Mouse (Mus musculus): ENCODE measurements around the gene Ugdh. TPM values are rescaled to one million over a fixed set of nuclear protein-coding genes. Genes with fewer than 3 reads are reported as not detected.
"Not testable (repeated sequence)": the region's sequence is repeated elsewhere in the genome, so short reads cannot be mapped to it uniquely, and the experiment has no call there.

Gene Ugdh
- 93.5 and 94.4 TPM in 2 replicates for polyA plus RNA-seq (2016; fragmentation: Nextera tagmentation; extraction: Ambion mirVana)

DNA sequence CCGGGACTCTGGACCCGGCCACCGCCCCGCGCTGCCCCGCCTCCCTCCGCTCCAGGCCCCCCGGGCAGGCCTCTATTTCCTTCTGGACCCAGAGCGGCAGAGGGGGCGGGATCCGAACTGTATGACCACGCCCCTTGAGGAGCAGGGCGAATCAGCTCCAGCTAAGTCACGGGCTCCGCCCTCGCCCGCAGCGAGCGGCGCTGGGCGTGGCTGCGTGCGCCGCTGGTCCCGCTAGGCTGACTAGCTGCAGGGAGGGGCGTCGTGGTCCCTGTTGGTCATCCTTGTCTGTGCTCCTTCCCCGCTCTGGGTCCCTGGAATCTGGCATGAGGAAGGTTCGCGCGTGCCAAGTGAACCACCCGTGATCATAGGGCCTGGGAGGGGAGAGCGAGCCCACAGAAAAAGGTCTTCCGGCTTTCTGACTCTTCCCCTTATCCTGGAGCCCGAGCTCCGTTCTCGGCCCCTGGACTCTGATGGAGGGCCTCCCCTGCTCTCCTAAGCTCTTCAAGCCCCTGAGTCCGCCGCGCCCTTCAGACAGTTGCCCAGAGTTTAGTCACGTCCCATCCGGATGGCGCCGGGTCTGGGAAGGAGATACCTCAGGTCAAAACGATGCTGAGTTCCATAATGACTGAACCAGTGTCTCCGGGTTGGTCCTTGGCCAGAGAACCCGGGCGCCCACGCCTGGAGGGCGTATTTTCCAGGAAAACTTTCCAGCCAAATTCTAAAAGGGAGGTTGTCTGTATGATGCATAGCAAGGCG is at the start of gene Ugdh:
Gene Ugdh, minus strand, starts transcription at position 144 of the 756 bp plus-strand sequence.
- Histone ChIP-seq H3K27me3 (replicated peaks) (no peaks in the 10 kb centered on the region), H3K9ac (peak within 1 kb of the TSS; percentile 92), H3K27ac (ENCODE audit: poor library complexity, severe bottlenecking) (peak within 1 kb of the TSS; percentile 96), H3K36me3 (0 out of 2 replicates have a peak, but pooled peaks cover 3% of the 10 kb centered on the region), H3K4me2 (peak within 1 kb of the TSS; percentile 92), H3K4me3 (peak within 1 kb of the TSS; percentile 94), H3K9me3 (replicated peaks) (no peaks in the 10 kb centered on the region), H3K4me1 (replicated peaks) (peaks cover 46% of the 10 kb centered on the region)
- under 1% methylated on average over 50 of the region's 51 CpGs for WGBS
- peak; percentile 98 for ATAC-seq (ENCODE audit: insufficient number of reproducible peaks, low FRiP score)

DNA sequence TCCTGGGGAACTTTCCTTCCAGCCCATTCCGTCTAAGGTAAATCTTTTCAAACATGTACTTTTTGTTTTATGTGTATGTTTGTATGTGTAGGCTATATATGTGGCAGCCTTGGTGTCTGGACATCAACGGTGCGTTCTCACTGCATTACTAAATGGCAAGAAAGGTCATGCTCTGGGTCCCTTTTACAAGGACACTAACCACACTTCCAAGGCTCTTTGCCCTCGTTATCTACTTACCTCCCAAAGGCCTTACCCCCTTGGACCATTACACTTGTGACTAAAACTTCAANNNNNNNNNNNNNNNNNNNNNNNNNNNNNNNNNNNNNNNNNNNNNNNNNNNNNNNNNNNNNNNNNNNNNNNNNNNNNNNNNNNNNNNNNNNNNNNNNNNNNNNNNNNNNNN is 47.2 kb upstream of the Ugdh start:
- no peak overlapping the region for H3K4me3 ChIP-seq
- H3K4me2 ChIP-seq: no peak overlapping the region
- no peaks in the 10 kb centered on the region for H3K27me3 ChIP-seq (replicated peaks)
- peaks cover 34% of the 10 kb centered on the region for H3K4me1 ChIP-seq (replicated peaks)
- 0 out of 2 replicates have a peak, but pooled peaks cover 2% of the 10 kb centered on the region for H3K36me3 ChIP-seq
- no peak overlapping the region for H3K9ac ChIP-seq
- H3K27ac ChIP-seq (ENCODE audit: poor library complexity, severe bottlenecking): no peak overlapping the region
- 83% methylated on average over 4 of the region's 4 CpGs for WGBS
- no peak for ATAC-seq (ENCODE audit: insufficient number of reproducible peaks, low FRiP score)
- H3K9me3 ChIP-seq (replicated peaks): no peaks in the 10 kb centered on the region

DNA sequence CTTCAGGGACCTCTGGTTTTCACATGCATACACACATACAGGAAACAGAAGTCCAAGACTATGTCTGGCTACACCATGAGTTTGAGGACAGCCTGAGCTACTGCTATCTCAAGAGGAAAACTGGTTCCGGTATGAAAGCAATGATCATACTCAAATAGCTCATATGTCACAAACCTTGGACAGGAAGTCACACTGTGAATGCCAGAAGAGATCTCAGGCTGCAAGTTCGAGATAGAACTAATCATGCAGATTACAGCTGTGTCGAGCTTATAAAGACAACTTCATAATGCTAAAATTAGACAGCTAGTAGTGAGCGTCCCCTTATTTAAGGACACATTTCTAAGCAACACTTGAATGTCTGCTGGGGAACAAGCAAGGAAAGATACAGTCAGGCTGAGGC is 44.8 kb upstream of the Ugdh start:
- H3K27me3 ChIP-seq (replicated peaks): no peaks in the 10 kb centered on the region
- no peak for ATAC-seq (ENCODE audit: insufficient number of reproducible peaks, low FRiP score)
- H3K27ac ChIP-seq (ENCODE audit: poor library complexity, severe bottlenecking): peak overlapping the region; percentile 81

DNA sequence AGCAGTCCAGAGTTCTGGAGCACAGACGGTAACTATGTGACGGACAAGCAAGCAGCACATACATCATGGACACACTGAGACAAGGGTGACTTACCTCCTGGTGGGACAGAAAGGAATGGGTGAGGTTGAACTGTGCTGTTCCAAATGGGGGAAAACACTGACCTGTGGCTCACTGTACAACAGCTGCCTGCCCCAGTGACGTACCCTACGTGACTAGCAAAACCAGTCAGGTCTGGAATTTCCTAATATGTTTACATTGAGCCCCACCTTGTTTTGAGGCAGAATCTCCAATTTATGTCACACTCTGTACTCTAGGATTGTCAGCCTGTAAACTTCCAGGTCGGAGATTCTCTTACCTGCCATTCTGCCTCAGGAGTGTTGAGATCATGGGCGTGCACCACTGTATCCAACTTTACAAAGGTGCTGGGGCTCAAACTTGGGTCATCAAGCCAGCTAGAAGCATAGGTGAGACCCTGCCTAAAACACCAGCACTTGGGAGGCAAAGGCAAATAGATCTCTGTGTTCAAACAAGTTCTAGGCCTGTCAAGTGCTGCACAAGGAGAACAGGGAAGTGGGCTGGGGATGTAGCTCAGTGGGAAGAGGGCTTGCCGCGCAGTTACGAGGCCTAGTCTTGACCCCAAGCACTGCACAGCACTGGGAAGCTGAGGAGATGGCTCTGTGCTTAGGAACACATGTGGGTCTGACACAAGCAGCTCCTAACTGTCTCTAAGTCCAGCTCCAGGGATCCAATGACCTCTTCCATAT is 44.1 kb upstream of the Ugdh start:
- Histone ChIP-seq H3K4me1 (replicated peaks) (peaks cover 26% of the 10 kb centered on the region), H3K9ac (no peak overlapping the region), H3K4me3 (no peak overlapping the region), H3K27me3 (replicated peaks) (no peaks in the 10 kb centered on the region), H3K36me3 (peaks cover 2% of the 10 kb centered on the region; the same call in 1 of the 2 replicates), H3K9me3 (replicated peaks) (no peaks in the 10 kb centered on the region), H3K4me2 (no peak overlapping the region), H3K27ac (ENCODE audit: poor library complexity, severe bottlenecking) (peak overlapping the region; percentile 81)
- WGBS: 89% methylated on average over 9 of the region's 9 CpGs
- ATAC-seq (ENCODE audit: insufficient number of reproducible peaks, low FRiP score): no peak

More for the DNA sequence above, 44.8 kb upstream of the Ugdh start:
- H3K4me1 ChIP-seq (replicated peaks): peaks cover 26% of the 10 kb centered on the region
- H3K4me3 ChIP-seq: no peak overlapping the region
- peaks cover 2% of the 10 kb centered on the region; the same call in 1 of the 2 replicates for H3K36me3 ChIP-seq
- 13% methylated on average over 4 of the region's 4 CpGs for WGBS
- H3K4me2 ChIP-seq: no peak overlapping the region
- no peaks in the 10 kb centered on the region for H3K9me3 ChIP-seq (replicated peaks)
- H3K9ac ChIP-seq: no peak overlapping the region

DNA sequence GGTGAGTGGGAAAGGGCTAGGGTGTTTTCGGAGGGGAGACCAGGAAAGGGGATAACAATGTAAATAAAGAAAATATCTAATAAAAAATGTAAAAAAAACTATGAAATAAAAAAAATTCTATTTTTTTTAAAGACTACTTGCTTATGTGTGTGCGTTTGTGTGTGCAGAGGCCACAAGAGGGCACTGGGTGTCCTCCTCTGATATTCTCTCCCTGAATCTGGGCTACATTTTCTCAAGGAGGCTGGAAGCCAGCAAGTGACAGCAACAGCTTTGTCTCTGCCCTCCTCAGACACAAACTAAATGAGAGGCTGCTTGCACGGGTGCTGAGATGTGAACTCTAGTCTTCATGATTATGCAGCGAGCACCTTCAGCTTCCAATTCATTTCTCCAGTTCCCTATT is 42.5 kb upstream of the Ugdh start:
- Histone ChIP-seq H3K4me1 (replicated peaks) (peaks cover 15% of the 10 kb centered on the region), H3K27me3 (replicated peaks) (no peaks in the 10 kb centered on the region), H3K9ac (no peak overlapping the region), H3K36me3 (peaks cover 2% of the 10 kb centered on the region; the same call in 1 of the 2 replicates), H3K9me3 (replicated peaks) (no peaks in the 10 kb centered on the region), H3K27ac (ENCODE audit: poor library complexity, severe bottlenecking) (no peak overlapping the region), H3K4me3 (no peak overlapping the region), H3K4me2 (no peak overlapping the region)
- 74% methylated on average over 4 of the region's 4 CpGs for WGBS
- no peak for ATAC-seq (ENCODE audit: insufficient number of reproducible peaks, low FRiP score)

DNA sequence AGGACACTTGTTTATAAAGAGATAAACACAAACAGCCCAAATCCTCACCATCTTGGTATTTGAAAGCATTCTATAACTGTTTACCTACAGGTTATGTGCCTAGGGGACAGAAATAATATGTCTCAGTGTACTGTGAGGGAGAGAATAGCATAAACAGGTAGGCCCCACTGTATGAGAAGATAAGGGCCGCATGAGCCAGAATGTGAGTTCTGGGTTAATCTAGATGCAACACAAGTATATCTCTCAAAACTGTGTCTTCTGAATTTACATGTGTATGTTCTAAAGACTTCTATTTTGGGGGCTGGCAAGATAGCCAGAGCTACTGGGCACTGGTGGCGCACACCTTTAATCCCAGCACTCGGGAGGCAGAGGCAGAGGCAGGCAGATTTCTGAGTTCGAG is 41.0 kb upstream of the Ugdh start:
- H3K4me3 ChIP-seq; H3K9me3 ChIP-seq (replicated peaks); H3K27me3 ChIP-seq (replicated peaks); H3K27ac ChIP-seq (ENCODE audit: poor library complexity, severe bottlenecking); H3K4me2 ChIP-seq; H3K9ac ChIP-seq; H3K36me3 ChIP-seq; ATAC-seq (ENCODE audit: insufficient number of reproducible peaks, low FRiP score): not testable (repeated sequence)
- 85% methylated on average over 4 of the region's 4 CpGs for WGBS
- peaks cover 14% of the 10 kb centered on the region for H3K4me1 ChIP-seq (replicated peaks)

DNA sequence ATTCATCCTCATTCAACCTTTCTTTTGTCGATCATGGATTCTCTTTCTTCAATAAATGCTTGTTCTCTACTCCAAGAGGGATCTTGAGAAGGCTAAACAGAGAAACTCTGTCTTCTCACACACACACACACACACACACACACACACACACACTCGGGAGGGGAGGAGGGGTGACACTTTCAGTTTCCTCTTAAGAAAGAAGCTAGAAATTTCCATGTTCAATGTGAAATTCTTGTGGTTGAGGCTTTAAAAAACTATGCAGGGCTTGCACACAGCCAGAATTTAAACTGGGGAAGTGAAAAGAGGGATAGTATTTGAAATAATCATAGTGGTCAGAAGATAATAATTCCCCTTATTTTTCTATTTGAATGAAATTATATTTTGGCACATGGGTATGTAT is 40.1 kb upstream of the Ugdh start:
- 72% methylated on average over 2 of the region's 2 CpGs for WGBS
- Histone ChIP-seq H3K27me3 (replicated peaks) (no peaks in the 10 kb centered on the region), H3K4me3 (no peak overlapping the region), H3K4me1 (replicated peaks) (peaks cover 14% of the 10 kb centered on the region), H3K9me3 (replicated peaks) (no peaks in the 10 kb centered on the region), H3K36me3 (peaks cover 3% of the 10 kb centered on the region), H3K9ac (no peak overlapping the region), H3K27ac (ENCODE audit: poor library complexity, severe bottlenecking) (no peak overlapping the region), H3K4me2 (no peak overlapping the region)
- no peak for ATAC-seq (ENCODE audit: insufficient number of reproducible peaks, low FRiP score)

DNA sequence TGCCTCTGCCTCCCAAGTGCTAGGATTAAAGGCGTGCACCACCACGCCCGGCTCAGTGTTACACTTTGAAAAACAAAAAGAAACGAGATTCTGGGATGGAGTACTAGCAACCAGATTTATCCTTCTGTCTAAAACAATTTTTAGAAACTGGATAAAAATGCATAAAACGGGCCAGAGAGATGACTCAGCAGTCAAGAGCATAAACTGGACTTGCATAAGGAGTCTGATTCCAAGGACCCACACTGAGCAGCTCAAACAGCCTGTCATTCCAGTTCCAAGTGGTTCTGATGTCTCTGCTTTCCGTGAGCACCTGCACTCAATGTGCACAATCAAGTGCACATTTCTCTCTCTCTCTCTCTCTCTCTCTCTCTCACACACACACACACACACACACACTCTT is 34.0 kb upstream of the Ugdh start:
- no peaks in the 10 kb centered on the region for H3K27me3 ChIP-seq (replicated peaks)
- H3K27ac ChIP-seq (ENCODE audit: poor library complexity, severe bottlenecking): no peak overlapping the region
- H3K4me3 ChIP-seq: no peak overlapping the region
- no peak for ATAC-seq (ENCODE audit: insufficient number of reproducible peaks, low FRiP score)
- H3K4me1 ChIP-seq (replicated peaks): no peaks in the 10 kb centered on the region
- no peak overlapping the region for H3K4me2 ChIP-seq
- no peaks in the 10 kb centered on the region; the same call in 1 of the 2 replicates for H3K9me3 ChIP-seq (replicated peaks)
- H3K36me3 ChIP-seq: peaks cover 41% of the 10 kb centered on the region
- H3K9ac ChIP-seq: no peak overlapping the region
- 89% methylated on average over 6 of the region's 6 CpGs for WGBS

DNA sequence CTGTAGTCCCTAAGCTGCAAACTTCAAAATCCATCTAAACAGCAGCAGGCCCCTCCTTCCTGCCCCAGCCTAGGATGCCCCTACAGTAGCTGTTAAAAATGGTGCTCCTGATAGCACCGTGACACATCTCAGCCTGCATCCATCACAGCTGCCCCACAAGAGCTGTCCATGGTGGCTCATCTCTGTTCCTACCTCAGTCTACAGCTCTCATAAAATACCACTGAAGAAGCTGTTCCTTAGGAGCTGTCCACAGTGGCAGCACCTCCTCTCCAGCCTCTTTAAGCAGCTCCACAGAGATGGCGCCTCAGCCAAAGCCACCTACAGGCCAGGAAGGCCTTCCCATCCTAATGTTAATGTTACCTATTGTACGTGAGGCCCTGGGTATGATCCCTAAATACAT is 31.2 kb upstream of the Ugdh start:
- Histone ChIP-seq H3K4me3 (no peak overlapping the region), H3K36me3 (peaks cover 47% of the 10 kb centered on the region), H3K27ac (ENCODE audit: poor library complexity, severe bottlenecking) (no peak overlapping the region), H3K4me2 (no peak overlapping the region), H3K9ac (no peak overlapping the region), H3K4me1 (replicated peaks) (no peaks in the 10 kb centered on the region), H3K27me3 (replicated peaks) (no peaks in the 10 kb centered on the region), H3K9me3 (replicated peaks) (no peaks in the 10 kb centered on the region; the same call in 1 of the 2 replicates)
- WGBS: 58% methylated on average over 3 of the region's 3 CpGs
- no peak; the same call in 1 of the 2 replicates for ATAC-seq (ENCODE audit: insufficient number of reproducible peaks, low FRiP score)

DNA sequence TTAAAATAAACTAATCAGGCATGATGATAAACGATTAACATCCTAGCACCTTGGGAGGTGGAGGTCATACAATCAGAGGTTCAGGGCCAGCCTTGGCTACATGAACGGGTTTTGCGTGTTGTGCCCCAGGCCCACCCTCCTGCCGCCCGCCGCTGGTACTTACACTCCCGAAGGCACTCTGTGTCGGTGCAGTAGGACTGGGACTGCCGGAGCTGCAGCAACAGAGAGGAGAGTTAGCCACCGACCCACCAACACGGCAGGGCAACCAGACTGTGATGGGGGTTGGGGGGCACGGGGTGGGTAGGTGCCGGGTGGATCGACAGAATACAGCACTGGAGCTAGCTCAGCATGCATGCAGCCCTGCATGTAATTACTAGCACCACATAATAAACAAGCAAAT is 24.6 kb upstream of the Ugdh start:
- ATAC-seq (ENCODE audit: insufficient number of reproducible peaks, low FRiP score): no peak
- H3K4me1 ChIP-seq (replicated peaks): peaks cover 45% of the 10 kb centered on the region
- no peak overlapping the region for H3K27ac ChIP-seq (ENCODE audit: poor library complexity, severe bottlenecking)
- H3K9ac ChIP-seq: no peak overlapping the region
- H3K4me3 ChIP-seq: no peak overlapping the region
- 89% methylated on average over 14 of the region's 14 CpGs for WGBS
- H3K36me3 ChIP-seq: peaks cover 20% of the 10 kb centered on the region
- no peaks in the 10 kb centered on the region for H3K9me3 ChIP-seq (replicated peaks)
- no peak overlapping the region for H3K4me2 ChIP-seq
- H3K27me3 ChIP-seq (replicated peaks): no peaks in the 10 kb centered on the region

DNA sequence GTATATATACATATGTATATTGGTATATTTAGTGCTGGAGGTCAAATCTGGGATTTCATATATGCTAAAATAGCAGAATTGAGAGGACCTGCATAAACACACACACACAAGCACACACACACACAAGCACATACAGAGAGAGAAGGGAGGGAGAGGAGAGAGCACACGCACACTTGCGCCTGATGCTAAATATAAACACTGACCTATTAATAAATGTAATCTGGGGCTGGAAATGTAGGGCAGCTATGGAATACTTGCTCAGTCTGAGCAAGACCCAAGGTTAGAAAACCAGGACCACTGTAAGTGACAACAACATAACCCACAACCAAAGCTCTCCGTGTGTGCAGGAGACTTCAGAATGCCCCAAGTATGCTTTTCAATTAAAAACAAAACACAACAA is 23.7 kb upstream of the Ugdh start:
- Histone ChIP-seq H3K4me2 (no peak overlapping the region), H3K36me3 (peaks cover 13% of the 10 kb centered on the region), H3K27ac (ENCODE audit: poor library complexity, severe bottlenecking) (peak overlapping the region; percentile 70), H3K9ac (no peak overlapping the region), H3K4me1 (replicated peaks) (peaks cover 54% of the 10 kb centered on the region), H3K27me3 (replicated peaks) (no peaks in the 10 kb centered on the region), H3K4me3 (no peak overlapping the region), H3K9me3 (replicated peaks) (no peaks in the 10 kb centered on the region)
- no peak for ATAC-seq (ENCODE audit: insufficient number of reproducible peaks, low FRiP score)
- WGBS: 52% methylated on average over 3 of the region's 3 CpGs

All from heart, embryonic 12.5 days (tissue).